Mouse (Mus musculus) cerebellum, adult 2 months (tissue): ENCODE measurements around the gene Tmem132c.

Experiments
- CTCF ChIP-seq: fragments of 200-500 bp; IDR thresholded peaks from 2 replicates; pipeline ENCODE4 v1.5.1; 2011; ENCODE audit warnings: low read depth, mild to moderate bottlenecking, control low read depth, low read length, moderate library complexity, borderline replicate concordance; ENCODE audit not compliant: insufficient read depth
- POLR2A ChIP-seq: fragments of 200-500 bp; IDR thresholded peaks from 2 replicates; pipeline ENCODE4 v1.6.1; 2011; ENCODE audit warnings: low read length, control low read depth, borderline replicate concordance; ENCODE audit not compliant: insufficient read depth

GRCm38 (mm10) chr5:127289659-127290058, 48.1 kb downstream of the Tmem132c start:
- TF ChIP-seq POLR2A: no peak
- no peak for TF ChIP-seq CTCF
